Mouse (Mus musculus) G1E (cell line): ENCODE results near the gene AL607142.1.

Experiments used
- CTCF ChIP-seq: IDR thresholded peaks from 2 replicates; pipeline ENCODE4 v1.5.1; 2012; ENCODE audit warnings: low read depth, low read length, inconsistent platforms, mixed read lengths
- GATA1 ChIP-seq: IDR thresholded peaks from 2 replicates; pipeline ENCODE4 v1.6.1; 2012; ENCODE audit warnings: borderline replicate concordance, low read length, inconsistent platforms, mixed read lengths
- TAL1 ChIP-seq: conservative IDR thresholded peaks from 2 replicates; pipeline ENCODE4 v1.6.1; 2012; ENCODE audit warnings: low read depth, low read length, inconsistent platforms, mixed read lengths

GRCm38 (mm10) chr4:120141810-120142209 lies 77.0 kb downstream of the AL607142.1 start:
- no peak for TF ChIP-seq GATA1
- no peak for TF ChIP-seq CTCF
- TF ChIP-seq TAL1: no peak
